Mouse (Mus musculus) cerebellum, adult 2 months (tissue): ENCODE data around the gene F2r.

Experiments
- CTCF ChIP-seq: fragments of 200-500 bp; IDR thresholded peaks from 2 replicates; pipeline ENCODE4 v1.5.1; 2011; ENCODE audit warnings: low read depth, mild to moderate bottlenecking, control low read depth, low read length, moderate library complexity, borderline replicate concordance; ENCODE audit not compliant: insufficient read depth
- POLR2A ChIP-seq: fragments of 200-500 bp; IDR thresholded peaks from 2 replicates; pipeline ENCODE4 v1.6.1; 2011; ENCODE audit warnings: low read length, control low read depth, borderline replicate concordance; ENCODE audit not compliant: insufficient read depth

- TF ChIP-seq POLR2A = no peak
- no peak for TF ChIP-seq CTCF
These were observed 20.7 kb downstream of the F2r start for GRCm38 (mm10) chr13:95597578-95597977.
